Mouse (Mus musculus) retina, postnatal 7 days (tissue): ENCODE data around the gene Tmem52b.

Experiments used
- DNase-seq: peaks from one replicate; pipeline ENCODE4 v3.0.0-alpha.2; 2012; ENCODE audit warnings: low read depth, low spot score

Gene Tmem52b

GRCm38 (mm10) chr6:129530261-129530660 lies 17.9 kb downstream of the Tmem52b start:
- no peak for DNase-seq

- DNase-seq: no peak
These were observed 20.2 kb downstream of the Tmem52b start for GRCm38 (mm10) chr6:129532556-129532941.

GRCm38 (mm10) chr6:129532942-129533860 lies 20.8 kb downstream of the Tmem52b start, which contains the start of gene Gabarapl1:
Gabarapl1 (plus strand) TSS chr6:129533160.
- peak; percentile 23 for DNase-seq

DNA sequence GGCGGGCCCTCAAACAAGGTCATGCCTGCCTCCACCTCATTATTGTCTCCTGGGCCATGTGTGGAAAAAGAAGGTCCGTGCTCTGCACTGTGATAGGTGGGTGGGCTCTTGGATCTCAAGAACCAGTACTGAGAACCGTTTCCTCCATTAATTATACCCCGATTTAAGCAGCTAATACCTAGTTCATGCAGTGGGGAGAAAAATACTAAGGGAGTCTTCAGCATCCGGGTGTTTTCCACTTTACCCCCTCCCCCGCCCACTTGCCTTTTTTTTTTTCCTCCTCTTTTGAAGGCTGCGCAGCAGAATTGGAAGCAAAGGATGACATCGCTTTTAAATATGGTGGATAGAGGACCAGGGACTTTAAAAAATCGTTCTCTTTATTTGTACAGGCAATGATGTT lies 21.7 kb downstream of the Tmem52b start:
- DNase-seq: peak; percentile 23

DNA sequence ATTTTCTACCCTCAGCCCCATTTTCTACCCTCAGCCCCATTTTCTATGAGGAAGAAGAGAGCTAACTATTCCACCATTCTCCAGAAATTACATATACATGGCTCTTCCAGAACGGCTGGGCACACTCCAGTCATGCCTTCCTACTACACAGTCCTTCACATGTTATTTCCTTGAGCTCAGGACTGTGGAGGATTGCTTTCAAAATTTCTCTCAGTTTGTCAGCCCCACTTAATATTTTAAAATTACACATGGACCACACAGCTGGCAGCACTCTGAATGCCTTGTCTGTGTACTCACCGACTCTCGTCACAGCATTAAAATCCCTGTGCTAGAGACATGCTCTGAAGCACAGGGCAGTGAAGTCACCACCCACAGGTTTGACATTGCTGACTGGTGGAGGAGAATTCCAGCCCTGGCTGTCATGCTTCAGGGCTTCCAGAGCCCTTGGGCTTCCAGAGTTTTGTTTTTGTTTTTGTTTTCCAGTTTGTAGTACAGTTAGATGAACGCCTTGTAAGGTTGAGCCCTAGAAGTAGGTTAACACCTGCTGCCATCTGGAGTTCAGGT lies 22.4 kb downstream of the Tmem52b start:
- DNase-seq: no peak

- DNase-seq: no peak
These were observed 23.4 kb downstream of the Tmem52b start for GRCm38 (mm10) chr6:129535723-129536122.

DNA sequence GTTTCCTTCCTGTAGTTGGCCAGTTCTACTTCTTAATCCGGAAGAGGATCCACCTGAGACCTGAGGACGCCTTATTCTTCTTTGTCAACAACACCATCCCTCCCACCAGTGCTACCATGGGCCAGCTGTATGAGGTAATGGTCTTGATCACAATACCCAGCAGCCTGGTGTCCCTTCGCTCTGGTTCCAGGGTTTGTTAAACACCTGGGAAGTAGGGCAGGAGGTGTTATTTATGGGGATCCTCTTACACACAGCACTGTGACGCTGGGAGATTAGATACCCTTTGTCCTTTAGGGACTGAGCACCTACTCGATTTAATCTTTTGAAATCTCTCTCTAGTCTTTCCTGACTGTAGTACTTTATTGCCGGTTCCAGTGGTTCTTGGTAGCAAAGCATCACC lies 26.2 kb downstream of the Tmem52b start:
- DNase-seq: no peak

- DNase-seq: no peak
These were observed 29.6 kb downstream of the Tmem52b start for GRCm38 (mm10) chr6:129541931-129542330.

DNA sequence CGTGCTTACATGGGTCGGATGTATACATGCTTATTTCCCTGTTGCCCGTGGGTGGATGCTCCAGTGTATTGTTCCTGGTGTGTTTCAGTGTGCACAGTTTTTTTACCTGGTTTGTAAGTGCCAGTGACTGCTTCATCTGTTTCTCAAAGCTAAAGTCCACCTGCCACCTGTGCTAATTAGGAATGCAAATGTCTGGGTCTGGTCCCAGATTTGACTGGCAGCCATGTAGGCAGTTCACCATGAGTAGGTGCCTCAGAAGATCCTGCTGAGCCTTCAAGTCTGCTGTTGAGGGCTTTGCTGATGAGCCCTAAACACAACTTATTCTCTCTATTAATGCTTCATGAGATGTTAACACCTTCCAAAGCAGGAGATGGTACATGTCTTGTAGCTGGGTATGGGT lies 30.2 kb downstream of the Tmem52b start:
- DNase-seq: no peak

DNA sequence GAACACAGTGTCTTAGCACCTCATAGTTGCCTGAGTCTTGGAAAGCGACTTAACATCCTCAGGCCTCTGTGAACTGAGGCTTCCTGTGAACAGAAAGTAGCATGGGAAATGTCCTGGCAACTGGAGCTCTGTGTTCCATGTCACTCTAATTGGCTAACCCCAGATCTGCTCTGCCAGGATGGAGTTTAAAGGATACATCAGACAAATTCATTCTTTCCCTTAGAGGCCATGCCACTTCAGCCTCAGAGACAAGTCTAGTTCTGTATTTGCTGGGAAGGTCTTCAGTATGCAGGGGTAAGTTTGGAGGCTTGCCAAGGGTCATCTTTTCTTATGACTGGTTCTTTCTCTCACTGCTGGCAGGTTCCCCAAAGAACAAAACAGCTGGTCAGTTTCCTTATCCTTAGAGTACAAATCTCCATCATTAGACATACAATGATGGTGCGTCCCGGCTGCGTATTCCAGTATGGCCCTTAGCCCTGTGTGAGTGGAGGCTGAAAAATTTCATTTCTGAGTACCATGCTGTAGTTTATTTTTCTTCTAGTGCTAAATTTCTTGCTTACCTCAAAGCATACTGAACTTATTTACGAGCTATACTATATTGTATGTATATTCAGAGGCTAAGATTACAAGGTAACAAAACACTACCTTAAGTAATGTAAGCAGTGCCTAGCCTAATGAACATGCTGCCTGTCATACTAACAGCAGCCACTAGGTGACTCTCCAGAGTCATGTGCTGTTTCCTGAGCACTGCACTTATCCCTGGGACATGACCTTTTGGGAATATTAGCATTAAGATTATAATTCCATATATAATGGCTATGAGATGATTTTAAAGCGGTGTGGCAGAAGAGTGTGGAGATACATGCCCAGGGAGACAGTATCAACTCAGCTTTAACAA lies 31.6 kb downstream of the Tmem52b start:
- DNase-seq: peak; percentile 38

- DNase-seq: no peak
These were observed 34.9 kb downstream of the Tmem52b start for GRCm38 (mm10) chr6:129547277-129547676.

- no peak for DNase-seq
These were observed 35.7 kb downstream of the Tmem52b start for GRCm38 (mm10) chr6:129548009-129548408.

- DNase-seq: no peak
These were observed 45.1 kb downstream of the Tmem52b start for GRCm38 (mm10) chr6:129557298-129558023.

- peak; percentile 61 for DNase-seq
These were observed 46.7 kb downstream of the Tmem52b start for GRCm38 (mm10) chr6:129558946-129559640.

GRCm38 (mm10) chr6:129559641-129560027 lies 47.3 kb downstream of the Tmem52b start:
- no peak for DNase-seq

DNA sequence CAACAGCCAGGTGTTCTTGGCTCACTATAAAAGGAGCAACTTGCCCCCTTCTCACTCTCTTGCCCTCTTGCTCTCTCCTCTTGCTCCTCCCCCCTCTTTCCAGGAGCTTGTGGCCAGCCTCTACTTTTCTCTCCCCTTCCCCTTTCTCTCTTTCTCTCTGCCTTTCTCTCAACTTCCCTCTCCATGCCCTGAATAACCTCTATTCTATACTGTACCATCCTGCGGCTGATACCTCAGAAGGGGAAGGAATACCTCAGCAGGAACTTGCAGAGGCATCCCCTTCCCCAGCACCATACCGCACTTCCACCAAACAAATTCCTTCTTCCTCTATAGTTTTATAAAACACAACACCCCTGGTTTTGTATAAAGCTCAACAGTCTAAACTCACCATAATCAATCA lies 52.9 kb downstream of the Tmem52b start:
- DNase-seq: no peak
